Mouse (Mus musculus) T-helper 2 cell (primary cell): ENCODE measurements at regions not wholly inside any gene's neighbourhood (a gene's known extent, or its start where the extent isn't known, plus 50 kb on each side); places are given as distances from the start of the nearest gene placed in this dataset.

Experiments used
- in situ Hi-C: fragments of 300-600 bp; cut with MboI, MseI; formaldehyde crosslinking; loops from one replicate; pipeline ENCODE4 v1.15.1; 2025; ENCODE audit warnings: high pct_unique_total_duplicates

DNA sequence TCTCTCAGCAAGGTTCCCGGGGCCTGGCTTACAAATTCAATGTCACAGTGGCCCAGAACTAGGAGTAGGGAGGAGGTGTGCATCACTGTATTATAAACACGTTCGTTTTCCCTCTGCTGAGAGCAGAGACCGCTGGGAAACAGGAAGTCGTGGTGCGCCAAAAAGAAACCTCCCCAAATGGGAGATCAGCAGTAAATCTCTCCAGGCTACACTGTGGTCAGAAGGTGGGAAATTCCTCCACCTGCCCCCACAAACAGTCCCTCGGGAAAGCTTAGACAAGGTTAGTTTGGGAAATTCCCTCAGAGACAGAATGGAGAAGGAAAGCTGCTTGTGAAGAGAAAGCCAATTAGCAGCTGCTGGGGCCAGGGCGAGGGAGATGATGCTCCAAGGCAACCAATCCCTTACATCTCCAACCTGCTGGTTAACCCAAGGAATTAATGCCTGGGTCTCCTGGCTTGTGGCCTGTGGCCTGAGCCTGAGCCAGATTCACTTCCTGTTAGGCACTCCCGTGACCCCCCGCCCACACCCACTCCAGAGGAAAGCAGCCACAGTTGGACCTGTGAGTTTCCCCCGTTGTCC, 57.2 kb upstream of the Peli1 start:
- in situ Hi-C loops: no loop called here

- in situ Hi-C loops: no loop called here
These were observed 54.8 kb upstream of the Peli1 start for GRCm38 (mm10) chr11:21036161-21036916.

GRCm38 (mm10) chr11:21037267-21037906, 53.7 kb upstream of the Peli1 start:
- in situ Hi-C loops: no loop called here

DNA sequence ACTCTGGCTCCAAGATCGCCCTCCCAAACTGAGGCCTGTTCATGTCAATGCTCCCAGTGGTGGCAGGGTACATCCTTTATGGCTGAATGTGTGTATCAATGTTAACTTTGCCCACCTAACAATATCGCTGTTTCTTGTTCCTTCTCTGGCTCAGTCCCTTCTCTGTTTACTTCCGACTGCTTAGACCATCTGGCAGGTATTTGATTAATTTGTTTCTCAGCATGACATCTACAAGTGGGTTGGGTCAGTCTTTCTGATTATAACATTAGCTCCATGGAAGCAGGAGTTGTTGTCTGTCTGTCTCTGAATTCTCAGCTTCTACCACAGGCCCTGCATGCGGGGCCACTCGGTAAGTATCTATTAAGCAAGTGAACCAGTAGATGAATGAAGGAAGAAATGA, 49.9 kb upstream of the Peli1 start:
- in situ Hi-C loops: no loop called here
